ENCODE assay signal across 7 mouse cellular contexts in the genomic region with DNA sequence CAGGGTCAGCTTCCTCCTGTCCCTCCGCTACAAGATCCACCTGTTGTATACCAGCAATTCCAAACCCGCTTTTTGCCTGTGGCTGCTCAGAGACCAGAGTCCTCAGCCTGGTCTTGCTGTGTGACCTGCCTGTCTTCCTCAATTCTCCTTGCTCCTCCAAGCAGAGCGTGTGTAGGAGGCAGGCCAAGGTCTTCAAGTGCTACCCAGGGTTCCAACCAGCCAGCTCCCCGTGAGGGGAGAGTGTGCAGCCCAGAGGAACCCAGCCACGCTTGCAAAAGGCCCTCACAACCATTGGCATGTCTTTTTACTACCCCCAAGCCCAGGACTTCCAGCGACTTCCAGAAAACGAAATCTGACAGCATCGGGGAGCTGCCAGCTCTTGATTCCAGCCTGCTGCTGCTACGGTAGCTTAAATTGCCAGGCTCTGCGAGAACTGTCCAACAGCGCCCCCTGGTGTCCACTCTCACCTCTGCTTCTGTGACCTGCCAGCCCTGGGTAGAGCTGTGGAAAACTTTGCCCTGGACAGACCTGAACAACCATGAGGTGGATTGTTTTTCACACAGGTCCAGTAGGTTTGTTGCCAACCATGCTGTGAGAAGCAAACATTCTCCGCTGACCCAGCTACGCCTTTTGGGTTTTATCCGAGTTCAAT.
DNase-seq lines count a peak whose midpoint lies in the region; ATAC-seq and TF ChIP-seq lines count a peak whose summit lies in the region.

No protein-coding gene starts in this region.

- H3K27me3 ChIP-seq in midbrain, postnatal 0 days (ENCODE audit: insufficient read depth, low read length), result no peaks in the 10 kb centered on the region
- no peaks in the 10 kb centered on the region for H3K27me3 ChIP-seq in testis, adult 2 months (ENCODE audit: control insufficient read depth, insufficient read depth, low read length)

- ATAC-seq in midbrain, postnatal 0 days (ENCODE audit: low FRiP score), result peak; percentile 77; the same call in 1 of the 2 replicates

- no peak overlapping the region for H3K9ac ChIP-seq in midbrain, postnatal 0 days (replicated peaks; ENCODE audit: low read length, poor library complexity, severe bottlenecking)

- intact Hi-C loops in left cerebral cortex, postnatal 14 days (cut with DNase I), result loop anchor here (1.0 to 5.0 kb wide), 3 partner anchors 102 to 621 kb away; no protein-coding TSS in a partner anchor

- H3K9me3 ChIP-seq in midbrain, postnatal 0 days (ENCODE audit: low read length), result no peaks in the 10 kb centered on the region

- no peaks in the 10 kb centered on the region for H3K4me1 ChIP-seq in midbrain, postnatal 0 days (ENCODE audit: insufficient read depth, low read length)
- H3K4me1 ChIP-seq in testis, adult 2 months (ENCODE audit: control insufficient read depth, insufficient read depth, low read length), result peaks cover 3% of the 10 kb centered on the region; the same call in 1 of the 2 replicates

- peak; percentile 94 for DNase-seq in adrenal gland, postnatal 10 days
- DNase-seq in cerebellum, postnatal 36 days, result peak; percentile 95 to 97
- peak; percentile 80 for DNase-seq in gastrocnemius, adult 18-20 months (ENCODE audit: low spot score)
- peak; percentile 73 for DNase-seq in kidney, adult 11 months
- peak; percentile 91 to 95 for DNase-seq in left cerebral cortex, postnatal 14 days (ENCODE audit: low spot score in 2 of 2)
- peak; percentile 94 for DNase-seq in midbrain, postnatal 0 days (ENCODE audit: low spot score)

- TF ChIP-seq POLR2A in testis, adult 2 months (IDR thresholded peaks at IDR 0.05; ENCODE audit: control insufficient read depth, low read depth, low read length), result no peak

- no peaks in the 10 kb centered on the region for H3K36me3 ChIP-seq in midbrain, postnatal 0 days (ENCODE audit: insufficient read depth, low read length)
- no peaks in the 10 kb centered on the region for H3K36me3 ChIP-seq in testis, adult 2 months (ENCODE audit: control insufficient read depth, insufficient read depth, low read length)

- no peak overlapping the region; the same call in 1 of the 2 replicates for H3K27ac ChIP-seq in midbrain, postnatal 0 days (ENCODE audit: low read depth, low read length)
- H3K27ac ChIP-seq in testis, adult 2 months (ENCODE audit: control insufficient read depth, insufficient read depth, low read depth, low read length), result no peak overlapping the region

- no peak overlapping the region for H3K4me3 ChIP-seq in midbrain, postnatal 0 days (ENCODE audit: low read depth, low read length)
- H3K4me3 ChIP-seq in testis, adult 2 months (ENCODE audit: control insufficient read depth, low read depth, low read length), result no peak overlapping the region

- 24% methylated on average over 14 of the region's 14 CpGs for WGBS in midbrain, postnatal 0 days

- TF ChIP-seq CTCF in midbrain, postnatal 0 days (IDR thresholded peaks at IDR 0.05), result peak; percentile 98
- TF ChIP-seq CTCF in testis, adult 2 months (IDR thresholded peaks at IDR 0.05; ENCODE audit: control insufficient read depth, insufficient read depth, insufficient replicate concordance, low read depth, low read length), result peak; percentile 96

- H3K4me2 ChIP-seq in midbrain, postnatal 0 days (ENCODE audit: low read depth, low read length, poor library complexity, severe bottlenecking), result no peak overlapping the region
